Mouse (Mus musculus): ENCODE measurements around the gene Lhfpl4. TPM values are rescaled to one million over a fixed set of nuclear protein-coding genes. Genes with fewer than 3 reads are reported as not detected.

The Lhfpl4 gene
- polyA plus RNA-seq, 1 experiment, result 93.3 TPM

- no peak for DNase-seq (ENCODE audit: low read depth)
- TF ChIP-seq CTCF (IDR thresholded peaks at IDR 0.05; ENCODE audit: borderline replicate concordance, extremely low read depth, insufficient read depth, insufficient read length) (no peak), POLR2A (IDR thresholded peaks at IDR 0.05; ENCODE audit: borderline replicate concordance, extremely low read depth, insufficient read depth, insufficient read length, poor library complexity, severe bottlenecking) (no peak)
Measured at GRCm38 (mm10) chr6:113184866-113185525, 10.2 kb downstream of the Lhfpl4 start.

- TF ChIP-seq CTCF (IDR thresholded peaks at IDR 0.05; ENCODE audit: borderline replicate concordance, extremely low read depth, insufficient read depth, insufficient read length) (no peak), POLR2A (IDR thresholded peaks at IDR 0.05; ENCODE audit: borderline replicate concordance, extremely low read depth, insufficient read depth, insufficient read length, poor library complexity, severe bottlenecking) (no peak)
- DNase-seq (ENCODE audit: low read depth), result no peak
Measured at GRCm38 (mm10) chr6:113184163-113184562, 11.0 kb downstream of the Lhfpl4 start.

GRCm38 (mm10) chr6:113179195-113179733, 15.9 kb downstream of the Lhfpl4 start:
- TF ChIP-seq CTCF (IDR thresholded peaks at IDR 0.05; ENCODE audit: borderline replicate concordance, extremely low read depth, insufficient read depth, insufficient read length) (no peak), POLR2A (IDR thresholded peaks at IDR 0.05; ENCODE audit: borderline replicate concordance, extremely low read depth, insufficient read depth, insufficient read length, poor library complexity, severe bottlenecking) (no peak)
- peak; percentile 44 for DNase-seq (ENCODE audit: low read depth)

GRCm38 (mm10) chr6:113178286-113179194, 16.6 kb downstream of the Lhfpl4 start:
- peak; percentile 89 for DNase-seq (ENCODE audit: low read depth)
- TF ChIP-seq POLR2A (IDR thresholded peaks at IDR 0.05; ENCODE audit: borderline replicate concordance, extremely low read depth, insufficient read depth, insufficient read length, poor library complexity, severe bottlenecking), result no peak
- no peak for TF ChIP-seq CTCF (IDR thresholded peaks at IDR 0.05; ENCODE audit: borderline replicate concordance, extremely low read depth, insufficient read depth, insufficient read length)

- no peak for TF ChIP-seq POLR2A (IDR thresholded peaks at IDR 0.05; ENCODE audit: borderline replicate concordance, extremely low read depth, insufficient read depth, insufficient read length, poor library complexity, severe bottlenecking)
- no peak for TF ChIP-seq CTCF (IDR thresholded peaks at IDR 0.05; ENCODE audit: borderline replicate concordance, extremely low read depth, insufficient read depth, insufficient read length)
- no peak for DNase-seq (ENCODE audit: low read depth)
Measured at GRCm38 (mm10) chr6:113176613-113177012, 18.6 kb downstream of the Lhfpl4 start.

- no peak for DNase-seq (ENCODE audit: low read depth)
- no peak for TF ChIP-seq CTCF (IDR thresholded peaks at IDR 0.05; ENCODE audit: borderline replicate concordance, extremely low read depth, insufficient read depth, insufficient read length)
- TF ChIP-seq POLR2A (IDR thresholded peaks at IDR 0.05; ENCODE audit: borderline replicate concordance, extremely low read depth, insufficient read depth, insufficient read length, poor library complexity, severe bottlenecking), result no peak
Measured at GRCm38 (mm10) chr6:113175469-113175868, 19.7 kb downstream of the Lhfpl4 start.

- DNase-seq (ENCODE audit: low read depth), result peak; percentile 67
- TF ChIP-seq CTCF (IDR thresholded peaks at IDR 0.05; ENCODE audit: borderline replicate concordance, extremely low read depth, insufficient read depth, insufficient read length) (peak; percentile 77; the same call in 1 of the 2 replicates), POLR2A (IDR thresholded peaks at IDR 0.05; ENCODE audit: borderline replicate concordance, extremely low read depth, insufficient read depth, insufficient read length, poor library complexity, severe bottlenecking) (no peak)
Measured at GRCm38 (mm10) chr6:113172568-113172967, 22.6 kb downstream of the Lhfpl4 start.

GRCm38 (mm10) chr6:113172011-113172410, 23.2 kb downstream of the Lhfpl4 start:
- TF ChIP-seq POLR2A (IDR thresholded peaks at IDR 0.05; ENCODE audit: borderline replicate concordance, extremely low read depth, insufficient read depth, insufficient read length, poor library complexity, severe bottlenecking) (no peak), CTCF (IDR thresholded peaks at IDR 0.05; ENCODE audit: borderline replicate concordance, extremely low read depth, insufficient read depth, insufficient read length) (no peak)
- no peak for DNase-seq (ENCODE audit: low read depth)

- DNase-seq (ENCODE audit: low read depth), result no peak
- TF ChIP-seq CTCF (IDR thresholded peaks at IDR 0.05; ENCODE audit: borderline replicate concordance, extremely low read depth, insufficient read depth, insufficient read length) (no peak), POLR2A (IDR thresholded peaks at IDR 0.05; ENCODE audit: borderline replicate concordance, extremely low read depth, insufficient read depth, insufficient read length, poor library complexity, severe bottlenecking) (no peak)
Measured at GRCm38 (mm10) chr6:113170651-113171050, 24.5 kb downstream of the Lhfpl4 start.

GRCm38 (mm10) chr6:113169852-113170251, 25.3 kb downstream of the Lhfpl4 start:
- no peak for DNase-seq (ENCODE audit: low read depth)
- TF ChIP-seq POLR2A (IDR thresholded peaks at IDR 0.05; ENCODE audit: borderline replicate concordance, extremely low read depth, insufficient read depth, insufficient read length, poor library complexity, severe bottlenecking) (no peak), CTCF (IDR thresholded peaks at IDR 0.05; ENCODE audit: borderline replicate concordance, extremely low read depth, insufficient read depth, insufficient read length) (no peak)

GRCm38 (mm10) chr6:113168316-113168975, 26.7 kb downstream of the Lhfpl4 start:
- DNase-seq (ENCODE audit: low read depth), result no peak
- no peak for TF ChIP-seq POLR2A (IDR thresholded peaks at IDR 0.05; ENCODE audit: borderline replicate concordance, extremely low read depth, insufficient read depth, insufficient read length, poor library complexity, severe bottlenecking)
- no peak for TF ChIP-seq CTCF (IDR thresholded peaks at IDR 0.05; ENCODE audit: borderline replicate concordance, extremely low read depth, insufficient read depth, insufficient read length)
